Mouse (Mus musculus) heart, embryonic 10.5 days (tissue): ENCODE measurements around the gene Gm3854. TPM values are rescaled to one million over a fixed set of nuclear protein-coding genes. Genes with fewer than 3 reads are reported as not detected.

ENCODE experiments used
- DNase-seq: peaks from one replicate; pipeline ENCODE4 v3.0.0-alpha.2; 2017; ENCODE audit warnings: low spot score
- H3K27ac ChIP-seq: fragments of 300-500 bp; sonication (generic); 2 replicates; pipeline ENCODE4 v1.5.1; 2016; ENCODE audit warnings: mild to moderate bottlenecking
- H3K27me3 ChIP-seq: fragments of 300-500 bp; sonication (generic); 2 replicates; pipeline ENCODE4 v1.6.1; 2016; ENCODE audit warnings: mild to moderate bottlenecking; ENCODE audit not compliant: poor library complexity, insufficient read depth, severe bottlenecking
- H3K36me3 ChIP-seq: fragments of 300-500 bp; sonication (generic); 2 replicates; pipeline ENCODE4 v1.6.1; 2016; ENCODE audit warnings: mild to moderate bottlenecking, moderate library complexity
- H3K4me1 ChIP-seq: fragments of 300-500 bp; sonication (generic); 2 replicates; pipeline ENCODE4 v1.6.1; 2016; ENCODE audit warnings: mild to moderate bottlenecking
- H3K4me3 ChIP-seq: fragments of 300-500 bp; sonication (generic); 2 replicates; pipeline ENCODE4 v1.5.1; 2016; ENCODE audit warnings: mild to moderate bottlenecking, moderate library complexity
- H3K9me3 ChIP-seq: fragments of 300-500 bp; sonication (generic); 2 replicates; pipeline ENCODE4 v1.6.1; 2016; ENCODE audit warnings: mild to moderate bottlenecking, moderate library complexity
- WGBS: fragments of 180-500 bp; shearing (Covaris S2); methylation state at CpG from one replicate; pipeline ENCODE4 v1.1.7; 2016; 5-methylcytosine and 5-hydroxymethylcytosine counted together
- polyA plus RNA-seq: library from polyadenylated mRNA; unstranded; fragments of >200 nt; fragmentation: Nextera tagmentation; extraction: Ambion mirVana; gene quantifications from 2 replicates; pipeline ENCODE4 v1.2.1, GENCODE M21; 2016

Gene Gm3854
- polyA plus RNA-seq, 1 experiment from 2014 or later: 1.8 TPM

DNA sequence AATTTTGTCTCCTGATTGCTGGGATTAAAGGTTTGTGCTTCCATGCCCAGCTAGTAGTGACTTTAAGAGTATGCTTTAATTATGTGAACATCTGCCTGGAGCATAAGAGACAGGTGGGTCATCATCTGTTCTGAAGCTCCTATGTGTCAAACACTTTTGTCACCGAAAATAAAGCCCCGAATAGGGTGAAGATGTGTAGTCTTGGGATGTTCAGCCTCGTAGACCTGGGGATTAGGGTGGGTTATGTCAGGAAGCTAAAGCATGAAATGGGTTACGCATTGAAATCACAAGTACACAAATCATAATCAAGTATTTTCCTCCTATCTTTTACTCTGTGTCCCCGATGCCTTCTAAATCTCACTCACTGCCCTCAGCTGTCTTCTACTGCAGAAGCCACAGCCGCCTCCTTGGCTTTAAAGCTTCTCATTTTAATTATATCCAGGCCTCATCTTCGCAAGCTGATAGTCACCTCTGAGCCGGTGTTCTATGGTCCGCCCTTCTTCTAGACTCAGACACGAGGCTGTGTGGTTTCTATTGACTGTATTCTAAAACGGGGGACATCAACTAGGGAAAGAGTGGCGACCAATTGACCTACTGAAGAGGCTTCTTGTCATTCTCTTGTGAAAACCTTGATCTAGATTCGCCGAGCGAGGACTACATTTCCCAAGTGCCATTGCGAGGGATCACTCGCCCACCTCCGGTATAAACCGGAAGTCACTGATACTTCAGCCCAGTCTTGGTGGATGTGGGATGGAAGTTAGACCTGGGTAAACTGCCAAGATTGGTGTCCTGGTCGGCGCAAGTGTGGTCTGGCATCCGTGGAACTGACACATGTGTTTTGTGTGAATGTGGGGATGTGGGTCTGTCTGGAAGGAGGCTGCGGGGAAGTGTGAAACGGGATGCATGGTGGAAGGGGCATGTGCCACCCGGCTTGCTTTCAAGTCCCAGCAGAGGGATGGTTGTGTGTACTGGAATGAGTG is 54.7 kb downstream of the Gm3854 start, which contains the start of gene Smim17:
Gene Smim17, plus strand, starts transcription at position 720 of the 980 bp plus-strand sequence.
- H3K4me3 ChIP-seq: peak within 1 kb of the TSS; percentile 58
- 28% methylated on average over 25 of the region's 25 CpGs for WGBS
- H3K27ac ChIP-seq: no peak within 1 kb of the TSS
- peak; percentile 79 for DNase-seq
- H3K36me3 ChIP-seq: peaks cover 24% of the 10 kb centered on the region
- no peaks in the 10 kb centered on the region for H3K27me3 ChIP-seq
- H3K9me3 ChIP-seq: no peaks in the 10 kb centered on the region
- peaks cover 4% of the 10 kb centered on the region; the same call in 1 of the 2 replicates for H3K4me1 ChIP-seq

Other genes with a start within 250 kb of the Gm3854 start
- gene Zfp787, start 187.8 kb upstream of the Gm3854 start, polyA plus RNA-seq: 22.3 and 31.1 TPM in 2 replicates
- 38.6 and 51.4 TPM in 2 replicates for gene Zfp444, start 171.5 kb upstream of the Gm3854 start, polyA plus RNA-seq
- gene Galp, start 146.7 kb upstream of the Gm3854 start, polyA plus RNA-seq: not detected in 2 replicates
- gene Zscan5b, start 121.5 kb upstream of the Gm3854 start, polyA plus RNA-seq: not detected in 2 replicates
- not detected in 2 replicates for gene Epp13, start 91.0 kb upstream of the Gm3854 start, polyA plus RNA-seq
- 3.4 and 4.1 TPM in 2 replicates for gene Zfp667, start 57.2 kb upstream of the Gm3854 start, polyA plus RNA-seq
- gene Zfp583, start 12.5 kb upstream of the Gm3854 start, polyA plus RNA-seq: 4.9 and 5.3 TPM in 2 replicates
- 0.83 and 1.3 TPM in 2 replicates for gene Zfp78, start 19.5 kb downstream of the Gm3854 start, polyA plus RNA-seq
- gene Zfp28, start 39.5 kb downstream of the Gm3854 start, polyA plus RNA-seq: 8.6 and 9.5 TPM in 2 replicates
- 0.18 and 0.21 TPM in 2 replicates for gene Smim17, start 55.0 kb downstream of the Gm3854 start, polyA plus RNA-seq
- not detected in 2 replicates for gene Gm20715, start 66.5 kb downstream of the Gm3854 start, polyA plus RNA-seq
- gene Olfr1344, start 94.9 kb downstream of the Gm3854 start, polyA plus RNA-seq: not detected in 2 replicates
- not detected in 2 replicates for gene Olfr1336, start 112.4 kb downstream of the Gm3854 start, polyA plus RNA-seq
- not detected in 2 replicates for gene Olfr1346, start 123.3 kb downstream of the Gm3854 start, polyA plus RNA-seq
- not detected in 2 replicates for gene Olfr5, start 143.2 kb downstream of the Gm3854 start, polyA plus RNA-seq
- gene Olfr1347, start 156.0 kb downstream of the Gm3854 start, polyA plus RNA-seq: not detected in 2 replicates
- not detected in 2 replicates for gene Olfr1348, start 165.0 kb downstream of the Gm3854 start, polyA plus RNA-seq
- not detected in 2 replicates for gene Olfr1349, start 179.2 kb downstream of the Gm3854 start, polyA plus RNA-seq
- not detected in 2 replicates for gene Olfr1350, start 221.1 kb downstream of the Gm3854 start, polyA plus RNA-seq